Mouse (Mus musculus): ENCODE measurements around the gene Adrb1. TPM values are rescaled to one million over a fixed set of nuclear protein-coding genes. Genes with fewer than 3 reads are reported as not detected.
"Not testable (repeated sequence)": the region's sequence is repeated elsewhere in the genome, so short reads cannot be mapped to it uniquely, and the experiment has no call there.

Adrb1 gene
- polyA plus RNA-seq, 1 experiment from 2014 or later: 0.65 TPM

DNA sequence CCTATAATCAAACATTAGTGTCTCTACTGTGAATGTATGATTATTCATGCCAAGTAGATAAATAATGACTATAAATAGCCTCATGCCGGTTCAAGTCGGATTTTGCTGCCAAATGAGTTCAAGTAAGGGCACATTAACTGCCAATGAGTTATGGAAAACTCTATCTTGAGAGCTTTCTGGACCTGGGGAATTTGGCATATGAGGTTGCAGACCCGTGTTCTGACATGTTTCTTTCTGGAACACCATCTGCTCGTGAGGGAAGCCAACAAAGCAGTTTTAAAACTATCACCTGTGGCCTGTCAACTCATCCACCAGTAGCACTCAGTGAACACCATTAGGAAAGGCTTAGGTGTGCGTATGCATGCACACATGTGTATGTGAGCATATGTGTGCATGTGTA is 14.3 kb downstream of the Adrb1 start:
- no peak for DNase-seq (ENCODE audit: low spot score)
- Histone ChIP-seq H3K36me3 (no peaks in the 10 kb centered on the region), H3K4me1 (peaks cover 9% of the 10 kb centered on the region), H3K9me3 (no peaks in the 10 kb centered on the region), H3K27me3 (ENCODE audit: insufficient read depth, poor library complexity, severe bottlenecking) (peaks cover 5% of the 10 kb centered on the region; the same call in 1 of the 2 replicates), H3K27ac (no peak overlapping the region), H3K4me3 (no peak overlapping the region)
- WGBS: 80% methylated on average over 5 of the region's 5 CpGs

DNA sequence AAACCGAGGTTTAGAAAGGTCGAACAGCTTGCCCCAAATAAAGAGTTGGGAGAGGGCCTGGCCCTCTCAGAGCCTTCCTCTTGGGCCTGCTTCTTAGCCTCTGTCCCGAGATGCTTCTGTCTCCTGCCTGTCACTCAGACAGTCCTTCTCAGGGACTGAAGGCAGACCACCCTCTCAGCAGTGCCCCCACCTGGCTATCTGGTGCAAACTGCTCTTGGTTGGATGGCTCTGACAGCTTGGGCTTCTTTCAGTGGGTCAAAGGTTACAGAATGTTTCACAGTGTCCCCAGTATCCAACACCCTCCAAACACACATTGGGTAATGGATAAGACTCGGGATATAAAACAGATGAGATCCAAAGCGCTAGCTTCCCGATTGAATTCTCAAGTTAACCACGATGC is 23.1 kb downstream of the Adrb1 start:
- Histone ChIP-seq H3K9me3 (no peaks in the 10 kb centered on the region), H3K4me3 (no peak overlapping the region), H3K27ac (0 out of 2 replicates have a peak overlapping the region, but pooled peaks have one; percentile 6), H3K36me3 (no peaks in the 10 kb centered on the region), H3K4me1 (peaks cover 49% of the 10 kb centered on the region), H3K27me3 (ENCODE audit: insufficient read depth, poor library complexity, severe bottlenecking) (peaks cover 5% of the 10 kb centered on the region; the same call in 1 of the 2 replicates)
- no peak for DNase-seq (ENCODE audit: low spot score)
- 64% methylated on average over 7 of the region's 7 CpGs for WGBS

DNA sequence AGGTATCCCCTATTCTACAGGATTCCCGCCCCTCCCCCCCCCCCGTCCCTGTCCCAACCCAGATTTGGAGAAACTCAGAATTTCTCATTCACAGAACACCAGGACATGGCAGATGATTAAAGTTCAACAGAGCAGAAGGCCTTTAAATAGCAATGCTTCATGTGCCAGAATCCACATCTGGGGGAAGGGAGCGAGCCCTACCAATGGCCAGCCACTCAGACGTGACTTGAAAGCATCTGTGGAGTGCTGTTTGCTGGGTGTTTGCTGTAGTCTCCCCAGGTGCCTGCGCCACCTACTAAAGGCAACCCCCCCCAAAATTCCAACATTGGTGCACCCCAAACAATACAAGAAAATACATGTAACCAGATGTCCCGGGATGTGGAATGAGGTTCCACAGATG is 23.5 kb downstream of the Adrb1 start:
- Histone ChIP-seq H3K4me1 (peaks cover 49% of the 10 kb centered on the region), H3K27me3 (ENCODE audit: insufficient read depth, poor library complexity, severe bottlenecking) (peaks cover 5% of the 10 kb centered on the region; the same call in 1 of the 2 replicates), H3K9me3 (no peaks in the 10 kb centered on the region), H3K27ac (no peak overlapping the region), H3K36me3 (no peaks in the 10 kb centered on the region), H3K4me3 (no peak overlapping the region)
- no peak for DNase-seq (ENCODE audit: low spot score)
- WGBS: 64% methylated on average over 6 of the region's 6 CpGs

DNA sequence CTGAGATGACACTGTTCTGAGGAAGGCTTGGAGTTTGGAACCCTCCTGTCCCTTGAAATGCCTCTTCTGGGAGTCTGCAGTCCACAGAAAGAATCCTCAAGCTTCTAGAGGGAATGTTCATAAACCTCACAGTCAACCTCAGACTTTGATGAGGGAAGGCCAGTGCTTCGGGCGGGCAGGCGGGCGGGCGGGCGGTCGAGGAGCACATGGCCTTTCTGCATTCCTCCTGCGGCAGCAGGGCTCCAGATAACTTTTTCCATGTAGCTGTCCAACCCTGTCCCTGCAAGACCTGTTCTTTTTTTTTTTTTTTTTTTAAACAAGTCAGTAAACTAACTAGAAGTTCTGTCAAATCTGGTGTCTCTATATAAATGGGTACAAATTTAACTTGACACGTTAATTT is 24.6 kb downstream of the Adrb1 start:
- Histone ChIP-seq H3K4me3 (no peak overlapping the region), H3K27ac (no peak overlapping the region), H3K9me3 (no peaks in the 10 kb centered on the region), H3K4me1 (peaks cover 53% of the 10 kb centered on the region), H3K36me3 (no peaks in the 10 kb centered on the region), H3K27me3 (ENCODE audit: insufficient read depth, poor library complexity, severe bottlenecking) (peaks cover 4% of the 10 kb centered on the region; the same call in 1 of the 2 replicates)
- no peak for DNase-seq (ENCODE audit: low spot score)
- WGBS: 54% methylated on average over 9 of the region's 9 CpGs

DNA sequence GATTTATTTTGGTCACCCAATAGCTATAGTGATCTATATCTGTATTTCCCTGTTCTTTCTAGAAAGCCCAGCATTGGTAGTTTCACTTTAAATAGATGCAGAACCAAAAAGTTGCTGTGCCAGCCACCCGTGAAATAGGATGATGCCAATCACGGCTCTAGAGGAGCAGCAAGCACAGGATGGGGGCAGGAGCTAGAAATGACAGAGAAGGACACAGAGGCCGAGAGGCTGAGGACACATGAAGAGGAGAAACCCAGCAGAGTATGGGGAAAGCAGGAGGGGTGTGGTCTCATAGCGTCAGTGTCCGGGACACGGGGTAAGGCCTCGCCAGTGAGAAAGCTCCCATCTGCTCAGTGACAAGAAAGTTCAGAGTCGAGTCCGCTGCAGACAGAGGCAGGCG is 25.9 kb downstream of the Adrb1 start:
- Histone ChIP-seq H3K4me1 (peaks cover 44% of the 10 kb centered on the region), H3K4me3 (no peak overlapping the region), H3K27me3 (ENCODE audit: insufficient read depth, poor library complexity, severe bottlenecking) (peaks cover 4% of the 10 kb centered on the region; the same call in 1 of the 2 replicates), H3K36me3 (no peaks in the 10 kb centered on the region), H3K9me3 (no peaks in the 10 kb centered on the region), H3K27ac (no peak overlapping the region)
- WGBS: 67% methylated on average over 10 of the region's 10 CpGs
- DNase-seq (ENCODE audit: low spot score): no peak

DNA sequence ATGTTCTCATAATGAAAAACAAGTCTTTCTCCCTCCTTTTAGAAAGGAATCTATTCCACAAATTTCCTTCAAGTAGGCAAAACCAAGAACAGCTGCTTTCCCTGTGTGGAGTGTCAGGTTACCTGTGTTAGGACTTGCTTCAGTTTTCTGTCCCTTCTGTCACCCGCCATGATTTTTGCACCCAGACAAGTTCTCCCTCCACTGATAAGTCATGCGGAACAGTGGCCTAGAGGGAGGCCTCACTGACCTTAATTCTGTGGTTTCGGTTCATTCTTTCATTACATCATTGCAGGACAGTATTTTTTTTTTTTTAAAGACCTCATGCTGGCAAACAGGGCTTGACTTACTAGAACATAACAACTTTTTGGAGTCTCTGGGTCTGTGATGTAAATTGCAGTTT is 27.3 kb downstream of the Adrb1 start:
- DNase-seq (ENCODE audit: low spot score): no peak
- H3K4me1 ChIP-seq: peaks cover 38% of the 10 kb centered on the region
- H3K9me3 ChIP-seq: no peaks in the 10 kb centered on the region
- H3K27ac ChIP-seq: no peak overlapping the region
- 56% methylated on average over 3 of the region's 3 CpGs for WGBS
- H3K4me3 ChIP-seq: no peak overlapping the region
- H3K27me3 ChIP-seq (ENCODE audit: insufficient read depth, poor library complexity, severe bottlenecking): peaks cover 4% of the 10 kb centered on the region; the same call in 1 of the 2 replicates
- H3K36me3 ChIP-seq: no peaks in the 10 kb centered on the region

DNA sequence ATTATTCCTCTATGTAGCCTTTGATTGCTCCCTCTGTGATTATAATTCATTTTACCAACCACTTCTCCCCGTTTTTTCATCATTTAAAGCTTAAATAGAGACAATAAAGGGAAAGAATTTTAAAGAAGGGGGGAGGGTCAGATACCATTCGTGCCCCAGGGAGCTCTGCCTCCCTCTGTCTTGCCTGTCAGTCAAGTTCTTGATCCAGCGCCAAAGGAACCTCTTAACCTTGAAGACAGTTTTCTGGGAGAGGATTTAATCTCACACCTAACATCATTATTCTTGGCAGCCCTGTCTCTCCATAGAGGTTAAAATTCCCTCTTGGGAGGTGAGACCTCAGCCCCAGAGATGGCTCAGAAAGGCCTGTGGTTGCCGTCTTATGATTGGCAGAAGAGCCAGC is 28.7 kb downstream of the Adrb1 start:
- Histone ChIP-seq H3K27ac (no peak overlapping the region), H3K4me3 (no peak overlapping the region), H3K9me3 (no peaks in the 10 kb centered on the region), H3K4me1 (peaks cover 28% of the 10 kb centered on the region), H3K36me3 (no peaks in the 10 kb centered on the region), H3K27me3 (ENCODE audit: insufficient read depth, poor library complexity, severe bottlenecking) (peaks cover 4% of the 10 kb centered on the region; the same call in 1 of the 2 replicates)
- 47% methylated on average over 4 of the region's 4 CpGs for WGBS
- no peak for DNase-seq (ENCODE audit: low spot score)

DNA sequence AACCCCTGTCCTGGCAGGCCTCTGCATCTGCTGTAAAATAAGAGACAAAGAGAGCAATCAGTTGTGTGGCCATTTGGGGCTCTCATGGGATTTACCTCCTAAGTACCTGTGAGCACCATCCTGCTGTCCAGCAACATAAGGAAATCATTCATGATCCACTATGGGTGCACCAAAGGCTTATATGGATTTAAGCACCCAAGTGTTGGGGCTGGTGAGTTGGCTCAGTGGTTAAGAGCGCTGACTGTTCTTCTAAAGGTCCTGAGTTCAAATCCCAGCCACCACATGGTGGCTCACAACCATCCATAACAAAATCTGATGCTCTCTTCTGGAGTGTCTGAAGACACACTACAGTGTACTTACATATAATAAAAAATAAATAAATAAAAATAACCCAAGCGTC is 32.5 kb downstream of the Adrb1 start:
- DNase-seq (ENCODE audit: low spot score); H3K36me3 ChIP-seq; H3K9me3 ChIP-seq; H3K4me3 ChIP-seq; H3K27ac ChIP-seq; H3K27me3 ChIP-seq (ENCODE audit: insufficient read depth, poor library complexity, severe bottlenecking): not testable (repeated sequence)
- 91% methylated on average over 2 of the region's 2 CpGs for WGBS
- H3K4me1 ChIP-seq: peaks cover 18% of the 10 kb centered on the region; the same call in 1 of the 2 replicates

DNA sequence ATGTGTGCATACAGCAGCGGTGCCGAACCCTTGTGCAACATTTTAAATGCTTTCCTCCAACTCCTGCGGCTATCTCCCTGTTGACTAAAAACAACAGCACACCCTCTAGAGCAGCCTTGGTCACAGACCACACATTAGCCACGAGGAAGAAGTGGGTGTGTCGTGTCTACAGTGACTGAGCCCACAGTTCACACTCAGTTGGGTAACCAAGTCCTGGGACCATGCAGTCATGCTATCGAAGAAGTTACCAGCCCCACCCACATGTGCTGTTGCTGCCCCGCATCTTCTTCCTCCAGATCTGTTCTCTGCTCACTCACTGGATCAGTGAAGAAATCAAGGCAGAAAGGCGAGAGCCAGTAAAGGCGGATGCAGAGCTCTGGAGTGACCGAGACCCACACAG is 34.4 kb downstream of the Adrb1 start:
- WGBS: 82% methylated on average over 10 of the region's 10 CpGs
- Histone ChIP-seq H3K27me3 (ENCODE audit: insufficient read depth, poor library complexity, severe bottlenecking) (no peaks in the 10 kb centered on the region), H3K36me3 (no peaks in the 10 kb centered on the region), H3K4me1 (peaks cover 13% of the 10 kb centered on the region; the same call in 1 of the 2 replicates), H3K9me3 (no peaks in the 10 kb centered on the region), H3K4me3 (no peak overlapping the region), H3K27ac (peak overlapping the region; percentile 19; the same call in 1 of the 2 replicates)
- DNase-seq (ENCODE audit: low spot score): no peak

DNA sequence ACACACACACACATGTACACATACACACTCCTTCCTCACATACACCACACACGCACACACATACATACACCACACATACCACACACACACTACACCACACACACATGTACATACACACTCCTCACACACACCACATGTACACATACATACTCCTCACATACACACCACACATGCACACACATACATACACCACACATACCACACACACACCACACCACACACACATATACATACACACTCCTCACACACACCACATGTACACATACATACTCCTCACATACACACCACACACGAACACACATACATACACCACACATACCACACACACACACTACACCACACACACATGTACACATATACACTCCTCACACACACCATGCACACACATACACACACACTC is 36.3 kb downstream of the Adrb1 start:
- DNase-seq (ENCODE audit: low spot score): no peak
- Histone ChIP-seq H3K4me3 (no peak overlapping the region), H3K4me1 (peaks cover 13% of the 10 kb centered on the region; the same call in 1 of the 2 replicates), H3K27ac (no peak overlapping the region), H3K27me3 (ENCODE audit: insufficient read depth, poor library complexity, severe bottlenecking) (no peaks in the 10 kb centered on the region), H3K36me3 (no peaks in the 10 kb centered on the region), H3K9me3 (no peaks in the 10 kb centered on the region)
- 88% methylated on average over 2 of the region's 2 CpGs for WGBS

DNA sequence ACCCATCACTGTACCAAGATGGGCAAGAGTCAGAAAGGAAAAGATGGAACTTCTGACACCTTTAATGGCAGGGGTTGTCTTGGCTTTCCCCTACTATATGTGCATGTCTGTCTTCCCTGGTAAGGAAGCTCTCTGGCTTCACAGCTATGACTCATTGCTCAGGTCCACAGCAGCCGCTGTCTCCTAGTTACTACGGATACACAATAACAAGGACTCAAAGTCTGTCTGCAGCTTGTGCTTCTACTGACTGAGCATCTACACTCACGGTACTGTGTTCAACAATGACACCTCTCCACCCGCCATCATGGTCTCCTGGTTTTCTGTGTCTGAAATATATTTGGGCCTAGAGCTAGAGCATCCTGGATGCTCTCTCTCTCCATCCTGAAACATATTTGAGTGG is 37.7 kb downstream of the Adrb1 start:
- Histone ChIP-seq H3K27me3 (ENCODE audit: insufficient read depth, poor library complexity, severe bottlenecking) (peaks cover 2% of the 10 kb centered on the region; the same call in 1 of the 2 replicates), H3K4me1 (peaks cover 13% of the 10 kb centered on the region; the same call in 1 of the 2 replicates), H3K27ac (no peak overlapping the region), H3K4me3 (no peak overlapping the region), H3K36me3 (no peaks in the 10 kb centered on the region), H3K9me3 (no peaks in the 10 kb centered on the region)
- no peak for DNase-seq (ENCODE audit: low spot score)
- whole genome bisulfite sequencing: 61% methylated on average over 4 of the region's 4 CpGs

DNA sequence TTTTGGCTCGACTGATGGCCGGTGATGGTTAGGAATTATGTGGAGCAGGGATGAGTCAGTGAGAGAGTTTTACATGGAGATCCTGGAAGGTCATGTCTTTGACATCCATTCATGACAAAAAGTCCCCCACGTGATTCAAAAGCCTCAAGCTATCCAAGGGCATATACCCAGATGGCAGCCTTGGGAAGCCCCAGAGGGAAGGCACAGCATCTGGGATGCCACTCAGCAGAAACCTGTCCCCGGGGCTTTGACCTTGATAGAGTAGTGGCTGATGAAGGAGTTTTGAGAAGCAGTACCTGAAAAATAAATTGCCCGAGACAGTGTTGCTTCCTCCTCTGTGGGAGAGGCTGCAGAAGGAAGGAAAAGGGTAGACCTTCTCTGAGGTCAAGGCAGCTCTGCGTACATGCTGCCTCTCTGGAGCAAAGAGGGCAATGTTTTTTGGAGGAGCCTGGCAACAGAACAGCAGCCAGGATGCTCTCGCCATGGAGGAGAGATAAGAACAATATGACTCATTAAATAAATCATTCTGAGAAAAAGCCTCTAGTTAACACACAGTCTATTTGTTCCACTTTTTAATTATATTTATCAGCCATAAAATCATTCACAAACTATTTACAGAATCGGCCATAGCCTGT is 38.4 kb downstream of the Adrb1 start:
- Histone ChIP-seq H3K9me3 (no peaks in the 10 kb centered on the region), H3K27me3 (ENCODE audit: insufficient read depth, poor library complexity, severe bottlenecking) (peaks cover 2% of the 10 kb centered on the region; the same call in 1 of the 2 replicates), H3K36me3 (no peaks in the 10 kb centered on the region), H3K27ac (no peak overlapping the region), H3K4me3 (no peak overlapping the region), H3K4me1 (peaks cover 16% of the 10 kb centered on the region; the same call in 1 of the 2 replicates)
- DNase-seq (ENCODE audit: low spot score): no peak
- WGBS: 78% methylated on average over 8 of the region's 8 CpGs

DNA sequence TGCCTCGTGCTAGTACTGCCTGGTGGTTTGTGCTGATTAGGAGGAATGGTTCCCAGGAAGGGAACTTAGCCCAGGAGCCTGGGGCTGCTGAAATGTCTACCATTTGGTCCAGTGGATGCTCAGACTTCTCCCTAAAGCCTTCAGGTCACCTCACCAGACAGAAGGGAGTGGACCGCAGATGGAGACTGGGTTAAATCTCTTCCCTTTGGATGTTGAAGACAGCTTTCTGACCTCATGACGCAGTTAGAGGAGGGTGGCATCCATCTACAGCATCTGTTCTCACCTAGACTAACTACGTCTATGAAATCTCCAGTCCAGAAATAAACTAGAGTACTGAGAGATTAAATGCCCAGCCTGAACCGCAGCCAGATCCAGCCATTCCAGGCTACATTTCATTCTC is 39.1 kb downstream of the Adrb1 start:
- Histone ChIP-seq H3K4me1 (peaks cover 14% of the 10 kb centered on the region; the same call in 1 of the 2 replicates), H3K27ac (no peak overlapping the region), H3K9me3 (no peaks in the 10 kb centered on the region), H3K4me3 (no peak overlapping the region), H3K36me3 (no peaks in the 10 kb centered on the region), H3K27me3 (ENCODE audit: insufficient read depth, poor library complexity, severe bottlenecking) (peaks cover 2% of the 10 kb centered on the region; the same call in 1 of the 2 replicates)
- 78% methylated on average over 5 of the region's 5 CpGs for WGBS
- no peak for DNase-seq (ENCODE audit: low spot score)
